Mouse (Mus musculus): ENCODE results near the gene Immp1l.
A peak's percentile ranks its signal among the peaks of the same experiment; 100 is the strongest.

- TF ChIP-seq CTCF (IDR thresholded peaks at IDR 0.05; ENCODE audit: low read depth) (peak; percentile 38; the same call in 1 of the 2 replicates), EP300 (IDR thresholded peaks at IDR 0.05; ENCODE audit: low read depth) (no peak)
Observed at GRCm38 (mm10) chr2:105908351-105908750, 3.9 kb downstream of the Immp1l start.

Measured in liver, embryonic 14.5 days (tissue).